Mouse (Mus musculus) limb, embryonic 12.5 days (tissue): ENCODE measurements around the gene Rtn4rl2. TPM values are rescaled to one million over a fixed set of nuclear protein-coding genes. Genes with fewer than 3 reads are reported as not detected.

Experiments
- ATAC-seq: fragments of 200-750 bp; cut with Nextera tagmentation; 2 replicates; pipeline ENCODE4 v1.8.0; 2017; ENCODE audit warnings: low read depth, moderate TSS enrichment; ENCODE audit not compliant: insufficient number of reproducible peaks, insufficient read depth, low FRiP score, low TSS enrichment
- H3K27ac ChIP-seq: fragments of 300-500 bp; sonication (generic); 2 replicates; pipeline ENCODE4 v1.5.1; 2016; ENCODE audit warnings: mild to moderate bottlenecking, moderate library complexity
- H3K27me3 ChIP-seq: fragments of 300-500 bp; sonication (generic); 2 replicates; pipeline ENCODE4 v1.6.1; 2016; ENCODE audit warnings: mild to moderate bottlenecking, moderate library complexity
- H3K36me3 ChIP-seq: fragments of 300-500 bp; sonication (generic); 2 replicates; pipeline ENCODE4 v1.6.1; 2016; ENCODE audit warnings: mild to moderate bottlenecking, moderate library complexity
- H3K4me1 ChIP-seq: fragments of 300-500 bp; sonication (generic); replicated peaks from 2 replicates; pipeline ENCODE4 v1.6.1; 2016
- H3K4me2 ChIP-seq: fragments of 300-500 bp; sonication (generic); 2 replicates; pipeline ENCODE4 v1.6.1; 2016; ENCODE audit warnings: mild to moderate bottlenecking, moderate library complexity
- H3K4me3 ChIP-seq: fragments of 300-500 bp; sonication (generic); replicated peaks from 2 replicates; pipeline ENCODE4 v1.5.1; 2016; ENCODE audit warnings: mild to moderate bottlenecking
- H3K9ac ChIP-seq: fragments of 300-500 bp; sonication (generic); replicated peaks from 2 replicates; pipeline ENCODE4 v1.6.1; 2016; ENCODE audit warnings: mild to moderate bottlenecking, moderate library complexity
- H3K9me3 ChIP-seq: fragments of 300-500 bp; sonication (generic); 2 replicates; pipeline ENCODE4 v1.6.1; 2016; ENCODE audit warnings: mild to moderate bottlenecking, moderate library complexity
- WGBS: fragments of 180-500 bp; shearing (Covaris S2); methylation state at CpG from one replicate; pipeline ENCODE4 v1.1.7; 2016; 5-methylcytosine and 5-hydroxymethylcytosine counted together
- polyA plus RNA-seq: library from polyadenylated mRNA; unstranded; fragments of >200 nt; fragmentation: Nextera tagmentation; extraction: Ambion mirVana; gene quantifications from 2 replicates; pipeline ENCODE4 v1.2.1, GENCODE M21; 2016

Rtn4rl2 gene
- 0.84 and 0.95 TPM in 2 replicates for polyA plus RNA-seq

GRCm38 (mm10) chr2:84886234-84886731 lies at the start of gene Rtn4rl2:
Gene Rtn4rl2 (minus strand): TSS chr2:84886710.
- peaks cover 99% of the 10 kb centered on the region for H3K27me3 ChIP-seq
- no peaks in the 10 kb centered on the region for H3K9me3 ChIP-seq
- peak within 1 kb of the TSS; percentile 58 for H3K4me3 ChIP-seq
- peak within 1 kb of the TSS; percentile 51 for H3K9ac ChIP-seq
- under 1% methylated on average over 30 of the region's 35 CpGs for WGBS
- H3K27ac ChIP-seq, result no peak within 1 kb of the TSS
- no peak for ATAC-seq
- no peaks in the 10 kb centered on the region for H3K36me3 ChIP-seq
- H3K4me2 ChIP-seq, result peak within 1 kb of the TSS; percentile 79
- peaks cover 48% of the 10 kb centered on the region for H3K4me1 ChIP-seq

GRCm38 (mm10) chr2:84935065-84935464 lies 48.6 kb upstream of the Rtn4rl2 start:
- Histone ChIP-seq H3K4me2 (no peak overlapping the region), H3K36me3 (peaks cover 3% of the 10 kb centered on the region), H3K27ac (no peak overlapping the region), H3K4me1 (peaks cover 18% of the 10 kb centered on the region), H3K9me3 (no peaks in the 10 kb centered on the region), H3K4me3 (no peak overlapping the region), H3K9ac (no peak overlapping the region), H3K27me3 (no peaks in the 10 kb centered on the region)
- 81% methylated on average over 5 of the region's 5 CpGs for WGBS
- no peak for ATAC-seq

GRCm38 (mm10) chr2:84934649-84935007 lies 48.1 kb upstream of the Rtn4rl2 start:
- Histone ChIP-seq H3K4me1 (peaks cover 18% of the 10 kb centered on the region), H3K27ac (no peak overlapping the region), H3K9me3 (no peaks in the 10 kb centered on the region), H3K27me3 (no peaks in the 10 kb centered on the region), H3K4me2 (no peak overlapping the region), H3K4me3 (no peak overlapping the region), H3K36me3 (peaks cover 3% of the 10 kb centered on the region), H3K9ac (no peak overlapping the region)
- no peak for ATAC-seq
- WGBS, result 78% methylated on average over 4 of the region's 4 CpGs

GRCm38 (mm10) chr2:84933992-84934648 lies 47.6 kb upstream of the Rtn4rl2 start:
- no peak overlapping the region for H3K9ac ChIP-seq
- ATAC-seq, result no peak
- H3K27me3 ChIP-seq, result no peaks in the 10 kb centered on the region
- no peak overlapping the region for H3K4me3 ChIP-seq
- no peaks in the 10 kb centered on the region for H3K9me3 ChIP-seq
- peaks cover 3% of the 10 kb centered on the region; the same call in 1 of the 2 replicates for H3K36me3 ChIP-seq
- H3K4me2 ChIP-seq, result no peak overlapping the region
- no peak overlapping the region for H3K27ac ChIP-seq
- WGBS, result 84% methylated on average over 8 of the region's 8 CpGs
- peaks cover 18% of the 10 kb centered on the region for H3K4me1 ChIP-seq

- Histone ChIP-seq H3K9me3 (no peaks in the 10 kb centered on the region), H3K27ac (no peak overlapping the region), H3K4me3 (no peak overlapping the region), H3K27me3 (no peaks in the 10 kb centered on the region), H3K4me2 (no peak overlapping the region), H3K4me1 (no peaks in the 10 kb centered on the region), H3K36me3 (no peaks in the 10 kb centered on the region), H3K9ac (no peak overlapping the region)
- 92% methylated on average over 7 of the region's 7 CpGs for WGBS
- ATAC-seq, result no peak
Observed at GRCm38 (mm10) chr2:84930186-84930585, 43.7 kb upstream of the Rtn4rl2 start.

GRCm38 (mm10) chr2:84919601-84920108 lies 33.1 kb upstream of the Rtn4rl2 start:
- Histone ChIP-seq H3K27ac (no peak overlapping the region), H3K9me3 (peaks cover 4% of the 10 kb centered on the region; the same call in 1 of the 2 replicates), H3K9ac (no peak overlapping the region), H3K4me1 (no peaks in the 10 kb centered on the region), H3K4me2 (no peak overlapping the region), H3K36me3 (no peaks in the 10 kb centered on the region), H3K4me3 (no peak overlapping the region), H3K27me3 (no peaks in the 10 kb centered on the region)
- ATAC-seq, result no peak
- WGBS, result 86% methylated on average over 10 of the region's 10 CpGs

GRCm38 (mm10) chr2:84918188-84918587 lies 31.7 kb upstream of the Rtn4rl2 start:
- 71% methylated on average over 3 of the region's 3 CpGs for WGBS

GRCm38 (mm10) chr2:84916548-84917320 lies 30.2 kb upstream of the Rtn4rl2 start:
- Histone ChIP-seq H3K27ac (no peak overlapping the region), H3K4me3 (no peak overlapping the region), H3K36me3 (no peaks in the 10 kb centered on the region), H3K4me1 (peaks cover 4% of the 10 kb centered on the region), H3K9me3 (no peaks in the 10 kb centered on the region), H3K9ac (no peak overlapping the region), H3K27me3 (no peaks in the 10 kb centered on the region), H3K4me2 (no peak overlapping the region)
- 77% methylated on average over 8 of the region's 8 CpGs for WGBS
- no peak for ATAC-seq

More at GRCm38 (mm10) chr2:84918188-84918587, 31.7 kb upstream of the Rtn4rl2 start:
- H3K4me2 ChIP-seq, result no peak overlapping the region
- ATAC-seq, result no peak
- H3K9me3 ChIP-seq, result no peaks in the 10 kb centered on the region
- H3K4me3 ChIP-seq, result no peak overlapping the region
- H3K36me3 ChIP-seq, result no peaks in the 10 kb centered on the region
- no peaks in the 10 kb centered on the region for H3K27me3 ChIP-seq
- H3K4me1 ChIP-seq, result no peaks in the 10 kb centered on the region
- H3K9ac ChIP-seq, result no peak overlapping the region
- no peak overlapping the region for H3K27ac ChIP-seq

- Histone ChIP-seq H3K27me3 (no peaks in the 10 kb centered on the region), H3K9me3 (no peaks in the 10 kb centered on the region), H3K4me3 (no peak overlapping the region), H3K36me3 (no peaks in the 10 kb centered on the region), H3K27ac (no peak overlapping the region), H3K4me2 (no peak overlapping the region), H3K9ac (no peak overlapping the region), H3K4me1 (peaks cover 4% of the 10 kb centered on the region)
- 76% methylated on average over 3 of the region's 3 CpGs for WGBS
- no peak for ATAC-seq
Observed at GRCm38 (mm10) chr2:84915330-84915729, 28.8 kb upstream of the Rtn4rl2 start.

GRCm38 (mm10) chr2:84913881-84914280 lies 27.4 kb upstream of the Rtn4rl2 start:
- WGBS, result 65% methylated on average over 5 of the region's 5 CpGs
- Histone ChIP-seq H3K36me3 (no peaks in the 10 kb centered on the region), H3K4me1 (peaks cover 4% of the 10 kb centered on the region), H3K9me3 (no peaks in the 10 kb centered on the region), H3K4me3 (no peak overlapping the region), H3K27me3 (no peaks in the 10 kb centered on the region), H3K27ac (no peak overlapping the region), H3K9ac (no peak overlapping the region), H3K4me2 (no peak overlapping the region)
- no peak for ATAC-seq

- no peak for ATAC-seq
- no peaks in the 10 kb centered on the region for H3K27me3 ChIP-seq
- 58% methylated on average over 3 of the region's 3 CpGs for WGBS
- H3K9ac ChIP-seq, result no peak overlapping the region
- H3K4me2 ChIP-seq, result no peak overlapping the region
- H3K4me1 ChIP-seq, result peaks cover 4% of the 10 kb centered on the region
- no peaks in the 10 kb centered on the region for H3K36me3 ChIP-seq
- H3K27ac ChIP-seq, result no peak overlapping the region
- H3K9me3 ChIP-seq, result no peaks in the 10 kb centered on the region
- H3K4me3 ChIP-seq, result no peak overlapping the region
Observed at GRCm38 (mm10) chr2:84912722-84913121, 26.2 kb upstream of the Rtn4rl2 start.
